Mouse (Mus musculus) embryonic facial prominence, embryonic 15.5 days (tissue): Measurements from ENCODE around the gene Tjp3. TPM values are rescaled to one million over a fixed set of nuclear protein-coding genes. Genes with fewer than 3 reads are reported as not detected.

Experiments
- ATAC-seq: fragments of 200-750 bp; cut with Nextera tagmentation; 2 replicates; pipeline ENCODE4 v1.8.0; 2017; ENCODE audit warnings: low read depth, moderate TSS enrichment; ENCODE audit not compliant: insufficient number of reproducible peaks, low FRiP score, low TSS enrichment
- H3K27ac ChIP-seq: fragments of 300-500 bp; sonication (generic); replicated peaks from 2 replicates; pipeline ENCODE4 v1.5.1; 2015; ENCODE audit warnings: mild to moderate bottlenecking, inconsistent platforms
- H3K27me3 ChIP-seq: fragments of 300-500 bp; sonication (generic); 2 replicates; pipeline ENCODE4 v1.6.1; 2015; ENCODE audit warnings: inconsistent platforms
- H3K36me3 ChIP-seq: fragments of 300-500 bp; sonication (generic); 2 replicates; pipeline ENCODE4 v1.6.1; 2015; ENCODE audit warnings: mild to moderate bottlenecking, inconsistent platforms
- H3K4me1 ChIP-seq: fragments of 300-500 bp; sonication (generic); 2 replicates; pipeline ENCODE4 v1.6.1; 2015; ENCODE audit warnings: inconsistent platforms
- H3K4me2 ChIP-seq: fragments of 300-500 bp; sonication (generic); replicated peaks from 2 replicates; pipeline ENCODE4 v1.6.1; 2015; ENCODE audit warnings: mild to moderate bottlenecking, inconsistent platforms
- H3K4me3 ChIP-seq: fragments of 300-500 bp; sonication (generic); replicated peaks from 2 replicates; pipeline ENCODE4 v1.5.1; 2015; ENCODE audit warnings: mild to moderate bottlenecking, inconsistent platforms
- H3K9ac ChIP-seq: fragments of 300-500 bp; sonication (generic); 2 replicates; pipeline ENCODE4 v1.6.1; 2015; ENCODE audit warnings: inconsistent platforms
- H3K9me3 ChIP-seq: fragments of 300-500 bp; sonication (generic); replicated peaks from 2 replicates; pipeline ENCODE4 v1.6.1; 2016; ENCODE audit warnings: inconsistent platforms
- WGBS: fragments of 180-500 bp; shearing (Covaris S2); methylation state at CpG from one replicate; pipeline ENCODE4 v1.1.7; 2015; 5-methylcytosine and 5-hydroxymethylcytosine counted together
- polyA plus RNA-seq: library from polyadenylated mRNA; unstranded; fragments of >200 nt; fragmentation: Nextera tagmentation; extraction: Ambion mirVana; gene quantifications from 2 replicates; pipeline ENCODE4 v1.2.1, GENCODE M21; 2015

The Tjp3 gene
- 15.1 and 22.6 TPM in 2 replicates for polyA plus RNA-seq

- Histone ChIP-seq H3K4me2 (peak within 1 kb of the TSS; percentile 88), H3K4me1 (peaks cover 46% of the 10 kb centered on the region), H3K27ac (peak within 1 kb of the TSS; percentile 75), H3K27me3 (peaks cover 20% of the 10 kb centered on the region), H3K9ac (no peak within 1 kb of the TSS), H3K36me3 (no peaks in the 10 kb centered on the region), H3K9me3 (no peaks in the 10 kb centered on the region), H3K4me3 (peak within 1 kb of the TSS; percentile 75)
- ATAC-seq: no peak
- WGBS: 62% methylated on average over 9 of the region's 9 CpGs
These were observed at the start of gene Tjp3 for GRCm38 (mm10) chr10:81291511-81292104. Gene Tjp3, minus strand, starts transcription at chr10:81291581.

- H3K27ac ChIP-seq: no peak overlapping the region
- no peak overlapping the region for H3K4me3 ChIP-seq
- ATAC-seq: no peak
- H3K9me3 ChIP-seq: no peaks in the 10 kb centered on the region
- WGBS: 35% methylated on average over 17 of the region's 17 CpGs
- H3K36me3 ChIP-seq: 0 out of 2 replicates have a peak, but pooled peaks cover under 1% of the 10 kb centered on the region
- H3K4me2 ChIP-seq: no peak overlapping the region
- no peak overlapping the region for H3K9ac ChIP-seq
- peaks cover 25% of the 10 kb centered on the region for H3K4me1 ChIP-seq
- peaks cover 55% of the 10 kb centered on the region for H3K27me3 ChIP-seq
These were observed 49.4 kb upstream of the Tjp3 start for GRCm38 (mm10) chr10:81340551-81341332.

DNA sequence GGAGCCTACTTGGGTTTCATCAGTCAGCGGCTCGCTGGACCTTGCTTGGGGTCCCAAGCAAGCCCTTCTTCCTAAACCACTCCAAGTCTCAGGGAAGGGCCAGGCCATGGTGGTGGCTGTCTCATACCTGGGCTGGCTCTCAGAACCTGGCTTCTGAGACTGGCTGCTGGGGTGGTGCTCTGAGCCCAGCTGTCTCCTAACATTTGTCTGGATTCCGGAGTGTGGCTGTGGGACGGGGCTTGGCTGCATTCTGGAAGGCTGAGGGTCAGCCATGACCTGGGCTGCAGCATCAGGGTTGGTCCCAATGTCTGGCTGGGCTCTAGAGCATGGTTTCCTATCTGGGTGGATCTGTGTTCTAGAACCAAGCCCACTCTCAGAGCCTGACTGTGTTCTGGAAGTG is 45.2 kb upstream of the Tjp3 start:
- Histone ChIP-seq H3K36me3 (no peaks in the 10 kb centered on the region), H3K4me1 (peaks cover 42% of the 10 kb centered on the region), H3K27me3 (peaks cover 35% of the 10 kb centered on the region), H3K9ac (no peak overlapping the region), H3K9me3 (no peaks in the 10 kb centered on the region), H3K4me3 (no peak overlapping the region), H3K4me2 (peak overlapping the region; percentile 4; the same call in 1 of the 2 replicates), H3K27ac (peak overlapping the region; percentile 85)
- ATAC-seq: no peak
- 87% methylated on average over 4 of the region's 4 CpGs for WGBS

DNA sequence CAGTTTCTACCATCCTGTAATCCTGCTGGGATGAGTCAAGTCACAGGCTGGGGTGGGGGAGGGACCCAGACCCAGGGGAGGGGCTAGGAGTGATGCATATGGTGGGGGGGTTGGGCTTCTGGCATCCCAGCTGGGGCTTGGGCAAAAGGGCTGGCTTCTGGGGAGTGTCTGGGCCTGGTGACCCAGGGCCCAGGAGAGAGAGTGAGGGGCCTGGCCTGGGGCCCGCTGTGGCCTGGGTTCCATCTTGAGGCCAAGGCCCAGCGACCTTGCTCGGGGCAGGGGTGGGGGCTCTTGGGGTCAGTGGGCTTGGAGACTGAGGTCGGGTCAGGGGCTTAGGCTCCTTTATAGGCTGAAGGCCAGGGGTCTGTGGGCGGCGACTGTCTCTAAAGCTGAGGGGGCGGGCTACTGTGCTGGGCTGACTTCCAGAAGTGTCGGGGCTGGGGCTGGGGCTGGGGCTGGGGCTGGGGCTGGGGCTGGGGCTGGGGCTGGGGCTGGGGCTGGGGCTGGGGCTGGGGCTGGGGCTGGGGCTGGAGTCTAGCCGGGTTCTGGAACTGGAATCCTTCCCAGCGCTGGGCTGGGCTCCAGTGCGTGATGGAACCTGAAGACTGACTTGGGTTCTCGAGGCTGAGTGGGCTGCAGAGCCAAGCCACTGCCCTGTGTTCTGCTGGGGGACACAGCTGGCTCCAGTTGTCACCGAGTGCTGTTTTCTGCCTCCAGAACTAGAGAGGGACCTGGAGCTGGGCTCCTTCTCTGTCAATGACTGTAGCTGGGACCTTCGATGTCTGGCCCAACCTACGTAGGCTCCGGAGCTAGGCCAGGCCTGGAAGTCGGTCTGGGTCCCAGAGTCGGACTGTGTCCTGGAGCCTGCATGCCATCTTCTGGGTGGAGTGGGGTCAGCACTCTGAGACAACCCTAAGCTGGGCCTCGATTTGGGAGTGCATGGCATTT is 44.3 kb upstream of the Tjp3 start:
- Histone ChIP-seq H3K36me3 (no peaks in the 10 kb centered on the region), H3K4me1 (peaks cover 40% of the 10 kb centered on the region), H3K4me3 (no peak overlapping the region), H3K9me3 (no peaks in the 10 kb centered on the region), H3K27me3 (peaks cover 26% of the 10 kb centered on the region), H3K4me2 (peak overlapping the region; percentile 23), H3K9ac (no peak overlapping the region), H3K27ac (peak overlapping the region; percentile 86)
- ATAC-seq: peak; percentile 58
- 39% methylated on average over 18 of the region's 19 CpGs for WGBS

- peaks cover 50% of the 10 kb centered on the region for H3K4me1 ChIP-seq
- peaks cover 24% of the 10 kb centered on the region for H3K27me3 ChIP-seq
- peak overlapping the region; percentile 86; the same call in 1 of the 2 replicates for H3K27ac ChIP-seq
- H3K9ac ChIP-seq: no peak overlapping the region
- no peaks in the 10 kb centered on the region for H3K9me3 ChIP-seq
- H3K4me3 ChIP-seq: no peak overlapping the region
- H3K4me2 ChIP-seq: no peak overlapping the region
- WGBS: 59% methylated on average over 11 of the region's 11 CpGs
- H3K36me3 ChIP-seq: no peaks in the 10 kb centered on the region
- no peak for ATAC-seq
These were observed 42.9 kb upstream of the Tjp3 start for GRCm38 (mm10) chr10:81334324-81334723.

DNA sequence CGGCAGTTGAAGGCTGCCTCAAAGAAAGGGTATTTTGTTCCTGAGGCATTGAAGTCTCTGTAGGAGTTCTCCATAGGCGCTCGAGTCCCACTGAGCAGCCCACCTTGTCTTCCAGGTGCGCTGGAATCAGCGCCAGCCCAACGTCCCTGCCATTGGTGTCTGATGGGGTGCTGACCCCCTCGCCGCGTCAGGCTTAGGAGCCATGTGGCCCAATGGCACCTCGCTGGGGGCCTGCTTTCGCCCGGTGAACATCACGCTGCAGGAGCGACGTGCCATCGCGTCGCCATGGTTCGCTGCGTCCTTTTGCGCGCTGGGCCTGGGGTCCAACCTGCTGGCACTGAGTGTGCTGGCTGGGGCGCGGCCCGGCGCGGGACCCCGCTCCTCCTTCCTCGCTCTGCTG is 40.9 kb upstream of the Tjp3 start:
- Histone ChIP-seq H3K27me3 (peaks cover 13% of the 10 kb centered on the region), H3K9ac (no peak overlapping the region), H3K4me3 (0 out of 2 replicates have a peak overlapping the region, but pooled peaks have one; percentile 3), H3K9me3 (no peaks in the 10 kb centered on the region), H3K36me3 (peaks cover 1% of the 10 kb centered on the region), H3K4me1 (peaks cover 66% of the 10 kb centered on the region), H3K27ac (no peak overlapping the region), H3K4me2 (0 out of 2 replicates have a peak overlapping the region, but pooled peaks have one; percentile 2)
- ATAC-seq: no peak
- WGBS: 27% methylated on average over 29 of the region's 29 CpGs

DNA sequence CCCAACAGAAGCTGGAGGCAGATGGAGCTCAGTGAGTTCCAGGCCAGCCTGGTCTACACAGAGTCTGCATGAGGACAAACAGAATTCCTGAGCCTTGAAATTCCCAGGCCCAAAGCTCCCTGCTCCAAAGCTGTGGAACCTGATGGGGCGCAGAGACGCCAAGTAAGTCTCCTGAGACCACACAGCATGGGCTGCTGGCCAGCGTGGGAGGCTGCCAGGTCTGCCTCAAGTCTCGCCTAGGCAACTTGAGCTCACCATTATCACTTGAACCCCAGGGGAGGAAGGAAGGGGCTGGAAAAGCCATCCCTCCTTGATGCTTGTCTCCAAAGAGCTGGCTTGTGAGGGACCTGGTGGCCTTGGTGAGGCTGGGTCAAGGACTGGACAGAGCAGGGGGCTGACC is 38.6 kb upstream of the Tjp3 start:
- H3K9me3 ChIP-seq: no peaks in the 10 kb centered on the region
- no peak overlapping the region for H3K4me3 ChIP-seq
- no peak overlapping the region for H3K9ac ChIP-seq
- peaks cover 51% of the 10 kb centered on the region for H3K4me1 ChIP-seq
- H3K27me3 ChIP-seq: peaks cover 13% of the 10 kb centered on the region
- H3K27ac ChIP-seq: peak overlapping the region; percentile 92
- no peak for ATAC-seq
- peaks cover 24% of the 10 kb centered on the region for H3K36me3 ChIP-seq
- WGBS: 40% methylated on average over 4 of the region's 4 CpGs
- H3K4me2 ChIP-seq: peak overlapping the region; percentile 35; the same call in 1 of the 2 replicates

- Histone ChIP-seq H3K4me3 (0 out of 2 replicates have a peak overlapping the region, but pooled peaks have one; percentile 9), H3K9ac (no peak overlapping the region), H3K36me3 (peaks cover 30% of the 10 kb centered on the region), H3K9me3 (no peaks in the 10 kb centered on the region), H3K27me3 (peaks cover 13% of the 10 kb centered on the region), H3K27ac (peak overlapping the region; percentile 92), H3K4me2 (peak overlapping the region; percentile 35), H3K4me1 (peaks cover 45% of the 10 kb centered on the region)
- peak; percentile 80 for ATAC-seq
- WGBS: 45% methylated on average over 10 of the region's 10 CpGs
These were observed 38.0 kb upstream of the Tjp3 start for GRCm38 (mm10) chr10:81329194-81329975.

DNA sequence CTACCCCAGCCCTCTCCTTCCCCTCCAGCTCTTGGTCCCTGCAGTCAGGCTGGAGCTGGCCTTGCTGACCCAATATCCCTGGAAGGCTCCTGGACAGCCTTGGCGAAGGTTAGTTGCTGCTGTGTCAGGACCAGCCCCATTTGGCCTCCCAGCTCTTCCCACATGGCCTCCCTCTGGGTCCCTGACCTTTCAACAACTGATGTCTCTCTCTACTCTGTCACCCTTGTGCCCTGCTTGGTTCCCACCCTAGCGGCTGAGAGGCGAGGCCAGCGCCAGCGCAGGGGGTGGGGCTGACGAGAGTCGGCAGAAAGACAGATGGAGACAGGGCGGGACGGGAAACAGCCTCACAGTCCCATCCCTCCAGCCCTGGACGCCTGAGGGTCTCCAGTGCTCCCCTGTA is 37.0 kb upstream of the Tjp3 start, which contains the start of gene Tbxa2r:
Gene Tbxa2r, plus strand, starts transcription at position 346 of the 400 bp plus-strand sequence.
- 16% methylated on average over 10 of the region's 10 CpGs for WGBS
- Histone ChIP-seq H3K4me2 (peak within 1 kb of the TSS; percentile 35), H3K27ac (peak within 1 kb of the TSS; percentile 92), H3K9ac (no peak within 1 kb of the TSS), H3K4me1 (peaks cover 43% of the 10 kb centered on the region), H3K4me3 (peak within 1 kb of the TSS; percentile 9; the same call in 1 of the 2 replicates), H3K9me3 (no peaks in the 10 kb centered on the region), H3K36me3 (peaks cover 40% of the 10 kb centered on the region), H3K27me3 (peaks cover 13% of the 10 kb centered on the region)
- ATAC-seq: no peak

- WGBS: 16% methylated on average over 2 of the region's 2 CpGs
These were observed 36.6 kb upstream of the Tjp3 start for GRCm38 (mm10) chr10:81327959-81328358.

More at GRCm38 (mm10) chr10:81327959-81328358, 36.6 kb upstream of the Tjp3 start:
- no peak for ATAC-seq
- peaks cover 44% of the 10 kb centered on the region for H3K36me3 ChIP-seq
- no peak overlapping the region for H3K4me2 ChIP-seq
- no peak overlapping the region for H3K9ac ChIP-seq
- peaks cover 46% of the 10 kb centered on the region for H3K4me1 ChIP-seq
- peak overlapping the region; percentile 92 for H3K27ac ChIP-seq
- H3K27me3 ChIP-seq: peaks cover 9% of the 10 kb centered on the region
- H3K4me3 ChIP-seq: no peak overlapping the region
- no peaks in the 10 kb centered on the region for H3K9me3 ChIP-seq
